Mouse (Mus musculus) heart, adult 2 months (tissue): ENCODE measurements around the gene Smg6. TPM values are rescaled to one million over a fixed set of nuclear protein-coding genes. Genes with fewer than 3 reads are reported as not detected.

Experiments used
- DNase-seq, 2 experiments: peaks; one replicate each; pipeline ENCODE4 v3.0.0; 2021
- H3K27ac ChIP-seq: fragments of 200-600 bp; 2 replicates; pipeline ENCODE4 v1.8.1; 2022
- H3K27me3 ChIP-seq: fragments of 200-500 bp; 2 replicates; pipeline ENCODE4 v1.6.1; 2012; ENCODE audit warnings: mild to moderate bottlenecking, low read length, inconsistent platforms, mixed read lengths; ENCODE audit not compliant: control insufficient read depth, insufficient read depth
- H3K36me3 ChIP-seq: fragments of 200-500 bp; 2 replicates; pipeline ENCODE4 v1.6.1; 2012; ENCODE audit warnings: low read length, inconsistent platforms; ENCODE audit not compliant: control insufficient read depth, insufficient read depth
- H3K4me1 ChIP-seq: fragments of 200-500 bp; 2 replicates; pipeline ENCODE4 v1.6.1; 2011; ENCODE audit warnings: low read length; ENCODE audit not compliant: control insufficient read depth, insufficient read depth
- H3K4me3 ChIP-seq: fragments of 200-600 bp; 2 replicates; pipeline ENCODE4 v1.8.1; 2022
- H3K79me2 ChIP-seq: fragments of 200-500 bp; replicated peaks from 2 replicates; pipeline ENCODE4 v1.6.1; 2012; ENCODE audit warnings: mild to moderate bottlenecking, inconsistent platforms, low read length, moderate library complexity, mixed read lengths; ENCODE audit not compliant: control insufficient read depth, insufficient read depth
- H3K9ac ChIP-seq: fragments of 200-500 bp; 2 replicates; pipeline ENCODE4 v1.6.1; 2012; ENCODE audit warnings: low read depth, mild to moderate bottlenecking, control low read depth, inconsistent platforms, low read length, mixed read lengths
- CTCF ChIP-seq: fragments of 200-600 bp; IDR thresholded peaks from 2 replicates; pipeline ENCODE4 v1.8.1; 2022; ENCODE audit warnings: antibody characterized with exemption, mild to moderate bottlenecking, moderate library complexity
- EP300 ChIP-seq: fragments of 200-500 bp; IDR thresholded peaks from 2 replicates; pipeline ENCODE4 v1.6.1; 2011; ENCODE audit warnings: low read depth, low read length, control low read depth; ENCODE audit not compliant: insufficient read depth
- POLR2A ChIP-seq: fragments of 200-500 bp; IDR thresholded peaks from 2 replicates; pipeline ENCODE4 v1.6.1; 2011; ENCODE audit warnings: mild to moderate bottlenecking, low read depth, low read length, control low read depth; ENCODE audit not compliant: insufficient read depth
- WGBS: fragments of 180-500 bp; shearing (Covaris S2); methylation state at CpG from one replicate; pipeline ENCODE4 v1.1.7; 2018; 5-methylcytosine and 5-hydroxymethylcytosine counted together
- intact Hi-C: fragments of 180-260 bp; cut with DNase I; formaldehyde crosslinking; loops from one replicate; pipeline ENCODE4 v1.15.1; 2025
- polyA plus RNA-seq: library from polyadenylated mRNA; depleted of rRNA; stranded (reverse); fragments of >200 nt; gene quantifications from 2 replicates; pipeline ENCODE4 v1.2.3, GENCODE M21; 2012
- total RNA-seq, 2 experiments: library from RNA; stranded (reverse); gene quantifications; 2 replicates each; pipeline ENCODE4 v1.2.3; 2021

The Smg6 gene
- total and polyA plus RNA-seq, 3 experiments: 17.8 to 19.5 (median 18.1) TPM

GRCm38 (mm10) chr11:75152603-75153557 lies 227.3 kb downstream of the Smg6 start:
- TF ChIP-seq EP300 (peak; percentile 51; the same call in 1 of the 2 replicates), CTCF (no peak), POLR2A (no peak)
- DNase-seq: peak; percentile 77 to 79
- Histone ChIP-seq H3K27me3 (no peaks in the 10 kb centered on the region), H3K9ac (peak overlapping the region; percentile 23), H3K79me2 (no peaks in the 10 kb centered on the region), H3K27ac (peak overlapping the region; percentile 78), H3K4me3 (no peak overlapping the region), H3K36me3 (peaks cover 2% of the 10 kb centered on the region), H3K4me1 (peaks cover 37% of the 10 kb centered on the region)
- WGBS: 29% methylated on average over 18 of the region's 18 CpGs
- intact Hi-C loops: no loop called here

- H3K4me3 ChIP-seq: no peak overlapping the region
- no peak overlapping the region for H3K9ac ChIP-seq
- intact Hi-C loops: no loop called here
- H3K4me1 ChIP-seq: peaks cover 37% of the 10 kb centered on the region
- DNase-seq: peak in 1 of 2 experiments; percentile 20
- peak; percentile 47 for TF ChIP-seq CTCF
- TF ChIP-seq POLR2A: no peak
- no peak for TF ChIP-seq EP300
- H3K36me3 ChIP-seq: peaks cover 2% of the 10 kb centered on the region
- H3K27me3 ChIP-seq: no peaks in the 10 kb centered on the region
- peak overlapping the region; percentile 78 for H3K27ac ChIP-seq
- 54% methylated on average over 6 of the region's 6 CpGs for WGBS
- H3K79me2 ChIP-seq: no peaks in the 10 kb centered on the region
Measured at GRCm38 (mm10) chr11:75154053-75154585, 228.5 kb downstream of the Smg6 start.

- H3K36me3 ChIP-seq: peaks cover 2% of the 10 kb centered on the region
- 44% methylated on average over 6 of the region's 6 CpGs for WGBS
- H3K27ac ChIP-seq: peak overlapping the region; percentile 76
- no peak for DNase-seq
- intact Hi-C loops: loop anchor here (2.0 kb wide), 1 partner anchor 19 kb away; no protein-coding TSS in a partner anchor
- TF ChIP-seq CTCF (no peak), POLR2A (no peak), EP300 (no peak)
- peaks cover 40% of the 10 kb centered on the region for H3K4me1 ChIP-seq
- no peaks in the 10 kb centered on the region for H3K79me2 ChIP-seq
- no peaks in the 10 kb centered on the region for H3K27me3 ChIP-seq
- no peak overlapping the region for H3K9ac ChIP-seq
- no peak overlapping the region for H3K4me3 ChIP-seq
Measured at GRCm38 (mm10) chr11:75155985-75156384, 230.4 kb downstream of the Smg6 start.

DNA sequence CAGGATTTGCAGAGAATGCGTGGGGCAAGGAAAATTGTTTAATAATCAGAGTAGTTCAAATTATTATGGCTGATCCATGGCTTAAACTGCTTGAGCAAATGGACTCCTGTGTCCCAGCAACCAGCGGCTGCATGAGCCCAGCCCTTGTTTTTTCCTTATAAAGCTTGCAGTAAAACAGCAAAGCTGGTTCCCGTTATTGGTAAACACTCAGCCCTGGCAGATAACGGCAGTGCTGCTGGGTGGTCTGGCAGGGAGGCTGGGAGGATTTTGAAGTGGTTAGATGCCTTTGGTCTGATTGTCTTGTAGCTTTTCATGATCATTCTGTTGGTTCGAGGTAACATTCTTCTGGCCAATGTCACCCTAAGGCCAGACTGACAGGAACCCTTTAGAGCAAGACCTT lies 230.8 kb downstream of the Smg6 start:
- Histone ChIP-seq H3K27me3 (no peaks in the 10 kb centered on the region), H3K36me3 (peaks cover 2% of the 10 kb centered on the region), H3K4me3 (no peak overlapping the region), H3K27ac (peak overlapping the region; percentile 76), H3K79me2 (no peaks in the 10 kb centered on the region), H3K9ac (no peak overlapping the region), H3K4me1 (peaks cover 40% of the 10 kb centered on the region)
- DNase-seq: no peak
- no peak for TF ChIP-seq EP300
- TF ChIP-seq POLR2A: no peak
- no peak for TF ChIP-seq CTCF
- 46% methylated on average over 5 of the region's 5 CpGs for WGBS
- intact Hi-C loops: loop anchor here (2.0 kb wide), 1 partner anchor 20 kb away; no protein-coding TSS in a partner anchor

DNA sequence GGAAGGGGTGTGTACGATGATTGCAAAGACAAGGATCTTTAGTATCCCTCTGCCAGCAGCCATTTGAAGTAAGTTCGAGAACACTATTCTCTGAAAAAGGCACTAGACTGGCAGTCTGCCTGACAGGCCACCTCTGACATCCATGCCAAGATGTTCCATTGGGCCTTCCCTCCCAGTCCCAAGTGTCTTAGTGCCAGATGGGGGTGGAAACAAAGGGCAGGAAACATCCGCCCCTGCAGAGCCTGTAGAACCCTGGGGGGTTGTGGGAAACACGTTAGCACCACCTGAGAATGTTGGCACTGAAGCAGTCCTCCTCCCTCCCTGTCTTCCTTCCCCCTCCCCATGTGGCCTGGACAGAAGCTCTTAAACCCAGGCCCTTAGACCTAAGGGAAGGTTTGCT lies 231.4 kb downstream of the Smg6 start:
- peaks cover 40% of the 10 kb centered on the region for H3K4me1 ChIP-seq
- TF ChIP-seq POLR2A: 0 out of 2 replicates have a peak, but pooled peaks have one; percentile 15
- peak; percentile 80; the same call in 1 of the 2 replicates for TF ChIP-seq EP300
- TF ChIP-seq CTCF: no peak
- peaks cover 2% of the 10 kb centered on the region for H3K36me3 ChIP-seq
- no peak overlapping the region for H3K4me3 ChIP-seq
- H3K9ac ChIP-seq: no peak overlapping the region
- H3K79me2 ChIP-seq: no peaks in the 10 kb centered on the region
- peak in 1 of 2 experiments; percentile 64 for DNase-seq
- no peaks in the 10 kb centered on the region for H3K27me3 ChIP-seq
- WGBS: 34% methylated on average over 4 of the region's 4 CpGs
- H3K27ac ChIP-seq: peak overlapping the region; percentile 76
- intact Hi-C loops: loop anchor here (2.0 kb wide), 1 partner anchor 20 kb away; no protein-coding TSS in a partner anchor
